Mouse (Mus musculus) layer of hippocampus, adult 9-11 months (tissue): ENCODE data around the gene Ddost.
A peak's percentile ranks its signal among the peaks of the same experiment; 100 is the strongest.
"Not testable (repeated sequence)": the region's sequence is repeated elsewhere in the genome, so short reads cannot be mapped to it uniquely, and the experiment has no call there.

Experiments used
- DNase-seq: peaks from one replicate; pipeline ENCODE4 v3.0.0; 2022

Gene Ddost

DNA sequence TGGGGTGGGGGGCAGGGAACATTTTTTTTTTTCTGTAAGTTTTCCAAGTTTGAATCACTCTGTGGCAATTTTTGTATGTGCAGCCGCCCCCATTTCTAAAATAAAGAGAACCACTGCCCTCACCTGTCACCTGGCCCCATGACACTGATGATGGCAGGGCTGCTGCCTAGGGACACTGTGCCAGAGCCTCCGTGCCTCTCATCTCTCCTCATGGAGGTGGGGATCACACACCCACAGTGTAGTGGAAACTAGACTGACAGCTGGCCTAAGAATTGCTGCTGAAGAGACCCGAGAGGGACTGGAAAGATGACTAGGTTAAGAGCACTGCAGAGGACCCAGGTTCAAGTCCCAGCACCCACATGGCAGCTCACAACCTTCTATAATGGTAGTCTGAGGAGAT is 7.6 kb downstream of the Ddost start:
- no peak for DNase-seq

DNA sequence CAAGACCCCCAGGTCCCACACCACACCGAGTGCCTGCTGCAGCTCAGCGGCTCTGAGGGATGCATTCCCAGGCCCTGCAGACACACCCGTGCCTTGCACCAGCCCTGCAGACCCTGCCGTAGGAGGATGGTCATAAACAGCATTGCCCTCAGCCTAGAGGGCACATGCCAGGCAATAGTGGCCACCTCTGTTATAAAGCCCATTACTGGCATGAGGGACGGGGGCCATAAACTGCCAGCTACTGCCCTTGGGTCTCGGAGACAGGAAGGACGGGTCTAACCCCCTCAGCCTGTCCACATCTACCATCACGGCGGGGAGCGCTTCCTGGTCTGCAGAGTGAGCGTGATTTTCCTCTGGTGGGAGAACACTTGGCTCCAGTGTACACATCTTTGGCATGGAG is 8.5 kb downstream of the Ddost start:
- DNase-seq = no peak

GRCm38 (mm10) chr4:138313795-138314194 is 9.3 kb downstream of the Ddost start:
- no peak for DNase-seq

GRCm38 (mm10) chr4:138315781-138316180 is 11.3 kb downstream of the Ddost start:
- no peak for DNase-seq

DNA sequence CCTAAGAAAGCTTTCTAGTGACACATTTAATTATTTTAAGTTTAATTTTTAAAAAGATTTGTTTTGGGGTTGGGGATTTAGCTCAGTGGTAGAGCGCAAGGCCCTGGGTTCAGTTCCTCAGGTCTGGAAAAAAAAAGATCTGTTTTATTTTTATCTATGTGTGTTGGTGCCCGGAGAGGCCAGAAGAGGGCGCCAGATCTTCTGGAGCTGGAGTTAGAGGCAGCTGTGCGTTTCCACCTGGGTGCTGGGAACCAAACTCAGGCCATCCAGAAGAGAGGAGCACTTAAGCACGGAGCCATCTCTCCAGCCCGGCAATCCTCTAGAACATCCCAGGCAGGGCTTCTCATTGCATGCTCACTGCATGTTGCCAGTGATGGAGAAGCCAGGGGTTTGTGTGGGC is 11.8 kb downstream of the Ddost start:
- no peak for DNase-seq

- DNase-seq = no peak
Observed at GRCm38 (mm10) chr4:138318509-138319266, 14.2 kb downstream of the Ddost start.

- peak; percentile 76 for DNase-seq
Observed at GRCm38 (mm10) chr4:138319508-138319907, 15.0 kb downstream of the Ddost start.

DNA sequence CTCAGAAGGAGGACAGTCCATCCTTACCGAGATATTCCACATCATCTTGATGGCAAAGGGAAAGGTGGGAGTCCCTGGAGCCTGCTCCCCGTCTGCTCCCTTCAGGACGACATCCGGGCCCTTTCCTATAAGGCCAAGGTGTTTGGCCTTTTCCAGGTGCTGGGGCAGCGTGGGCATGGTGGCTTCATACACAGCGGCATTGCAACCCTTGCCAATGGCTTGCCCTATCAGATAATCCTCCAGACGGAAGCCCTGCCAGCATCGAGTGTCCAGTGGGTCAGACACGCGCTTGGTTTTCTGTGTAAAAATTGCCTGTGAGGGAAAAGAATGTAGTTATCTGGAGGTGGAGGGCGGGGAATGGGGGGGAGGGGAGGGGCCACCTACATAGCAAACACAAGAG is 16.2 kb downstream of the Ddost start:
- no peak for DNase-seq

GRCm38 (mm10) chr4:138321488-138321887 is 17.0 kb downstream of the Ddost start:
- no peak for DNase-seq

DNA sequence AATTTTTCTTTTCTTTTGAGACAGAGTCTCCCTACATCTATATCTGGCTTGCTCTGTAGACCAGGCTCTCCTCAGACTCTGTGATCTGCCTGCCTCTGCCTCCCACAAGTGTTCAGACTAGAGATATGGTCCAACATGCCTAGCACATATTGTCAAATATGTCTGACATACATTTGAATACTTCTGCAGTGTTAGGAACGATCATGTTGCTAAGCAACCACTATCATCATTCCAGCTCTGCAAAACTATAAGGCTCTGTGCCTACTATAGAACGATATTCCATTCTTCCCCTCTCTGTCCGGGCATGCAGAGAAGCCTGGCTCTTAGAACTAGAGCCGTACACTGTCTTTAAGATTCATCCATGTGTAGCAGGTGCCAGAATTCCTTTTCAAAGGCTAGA is 18.2 kb downstream of the Ddost start:
- DNase-seq = no peak

DNA sequence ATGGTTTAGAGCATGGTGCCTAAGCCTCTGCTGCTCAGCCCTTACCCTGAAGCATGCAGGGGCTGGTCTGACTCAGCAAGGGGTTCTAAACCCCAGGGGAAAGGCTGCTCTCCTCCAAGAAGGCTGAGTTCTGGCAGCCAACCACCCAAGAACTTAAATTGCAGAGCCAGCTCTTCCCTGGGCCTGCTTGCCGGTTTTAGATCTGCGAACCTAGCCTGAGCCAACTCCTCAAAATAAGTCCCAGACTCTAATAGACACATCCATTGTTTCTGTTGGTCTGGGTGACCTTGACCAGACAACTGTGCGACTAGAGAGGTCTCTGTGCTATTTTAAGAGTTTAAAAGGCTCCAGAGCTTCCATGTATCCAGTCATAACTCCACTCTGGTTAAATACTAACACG is 19.2 kb downstream of the Ddost start:
- no peak for DNase-seq

GRCm38 (mm10) chr4:138324451-138324850 is 19.9 kb downstream of the Ddost start:
- DNase-seq = no peak

DNA sequence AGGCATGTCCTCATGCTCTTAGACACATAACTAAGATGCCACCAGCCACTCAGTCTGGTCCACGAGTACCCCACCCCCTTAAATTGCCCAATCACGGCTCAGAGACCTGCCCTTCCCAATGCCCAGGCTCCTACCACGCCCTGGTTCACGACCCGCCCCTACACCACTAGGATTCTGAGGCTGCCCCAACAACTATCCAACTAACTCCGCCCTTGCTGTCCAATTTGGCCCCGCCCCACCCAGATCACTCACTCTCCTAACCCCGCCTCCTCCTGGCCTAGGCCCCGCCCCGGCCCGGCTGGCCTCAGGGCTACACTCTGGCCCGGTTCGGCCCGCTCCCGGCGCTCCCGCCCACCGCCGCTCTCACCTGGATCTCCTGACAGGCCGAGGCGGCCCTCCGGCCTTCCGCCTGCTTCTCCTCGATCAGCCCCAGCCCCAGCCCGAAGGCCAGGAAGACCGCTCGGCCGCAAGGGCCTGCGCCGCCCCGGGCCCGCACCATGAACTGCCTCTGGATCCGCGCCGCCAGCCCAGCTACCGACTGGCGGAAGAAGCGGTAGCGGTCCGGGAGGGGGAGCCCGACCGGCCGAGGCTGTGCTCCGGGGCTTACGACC is 21.0 kb downstream of the Ddost start:
- DNase-seq = peak; percentile 95

GRCm38 (mm10) chr4:138326077-138326695 is 21.7 kb downstream of the Ddost start, which contains the start of gene Pink1:
Pink1 (minus strand) TSS chr4:138326307.
- DNase-seq = peak; percentile 90

DNA sequence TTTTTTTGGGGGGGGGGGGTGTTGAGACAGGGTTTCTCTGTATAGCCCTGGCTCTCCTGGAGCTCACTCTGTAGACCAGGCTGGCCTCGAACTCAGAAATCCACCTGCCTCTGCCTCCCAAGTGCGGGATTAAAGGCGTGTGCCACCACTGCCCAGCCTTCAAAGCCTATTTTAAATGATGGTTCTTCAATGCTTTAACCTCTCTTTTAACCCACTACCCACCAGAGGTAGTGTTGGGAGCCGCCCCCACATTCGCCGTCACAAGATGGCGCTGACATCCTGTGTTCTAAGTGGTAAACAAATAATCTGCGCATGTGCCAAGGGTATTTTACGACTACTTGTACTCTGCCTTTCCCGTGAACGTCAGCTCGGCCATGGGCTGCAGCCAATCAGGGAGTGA is 22.6 kb downstream of the Ddost start:
- not testable (repeated sequence) for DNase-seq

GRCm38 (mm10) chr4:138327891-138328470 is 23.5 kb downstream of the Ddost start:
- DNase-seq = no peak

- DNase-seq = no peak
Observed at GRCm38 (mm10) chr4:138330264-138330671, 25.7 kb downstream of the Ddost start.

DNA sequence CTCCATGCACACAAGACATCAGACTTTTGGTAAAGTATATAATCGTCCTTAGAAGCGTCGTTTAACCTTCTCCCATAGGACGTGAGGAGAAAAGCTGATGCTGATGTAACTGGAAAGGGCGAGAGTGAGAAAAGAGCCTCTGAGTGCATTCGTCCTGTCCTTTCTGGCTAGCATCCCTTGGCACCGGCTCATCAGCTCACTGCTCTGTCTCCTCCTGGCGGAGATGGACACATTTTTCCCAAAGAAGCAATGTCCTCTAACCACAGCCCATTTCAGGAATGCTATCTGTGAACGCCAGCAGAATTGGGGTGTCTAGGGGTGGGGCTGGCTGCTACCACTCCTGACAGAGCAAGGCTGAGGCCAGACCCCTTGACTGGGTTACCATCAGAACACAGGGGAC is 27.1 kb downstream of the Ddost start:
- DNase-seq = no peak

DNA sequence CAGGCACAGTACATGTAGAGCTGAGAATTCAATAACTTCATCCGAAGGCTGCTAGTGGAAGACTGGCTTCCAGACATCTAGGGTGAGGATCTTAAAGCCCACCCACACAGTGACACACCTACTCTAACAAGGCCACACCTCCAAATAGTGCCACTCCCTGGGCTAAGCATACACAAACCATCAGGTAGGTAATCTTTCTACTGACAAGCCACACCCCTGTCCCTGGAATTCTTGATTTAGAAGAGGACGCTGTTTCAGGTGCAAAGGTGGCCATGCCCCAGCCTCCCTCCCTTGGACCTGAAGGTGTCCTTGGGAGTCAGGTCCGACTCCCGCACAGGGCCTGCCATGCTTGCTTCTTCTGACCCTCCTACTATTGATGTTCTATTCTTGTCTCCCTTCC is 28.6 kb downstream of the Ddost start:
- DNase-seq = no peak

DNA sequence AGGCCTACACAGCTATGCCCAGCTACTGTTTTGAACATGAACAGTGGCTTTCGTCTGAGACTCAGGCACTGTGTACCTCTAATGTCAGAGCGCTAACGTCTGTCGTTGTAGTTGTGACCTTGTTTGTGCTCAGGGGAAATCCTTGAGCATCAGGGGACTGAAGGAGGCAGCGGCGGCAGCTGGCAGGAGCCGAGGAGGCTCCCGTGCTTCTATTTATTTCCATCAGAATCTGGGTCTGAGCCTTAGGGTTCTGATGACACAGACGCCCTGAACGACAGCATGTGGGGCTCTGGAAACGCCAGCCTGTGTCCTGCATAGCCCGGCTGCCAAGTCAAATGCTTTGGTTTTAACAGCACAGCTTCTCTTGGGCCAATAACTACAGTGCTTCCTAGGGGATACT is 30.5 kb downstream of the Ddost start:
- no peak for DNase-seq

- no peak for DNase-seq
Observed at GRCm38 (mm10) chr4:138335648-138336047, 31.1 kb downstream of the Ddost start.

DNA sequence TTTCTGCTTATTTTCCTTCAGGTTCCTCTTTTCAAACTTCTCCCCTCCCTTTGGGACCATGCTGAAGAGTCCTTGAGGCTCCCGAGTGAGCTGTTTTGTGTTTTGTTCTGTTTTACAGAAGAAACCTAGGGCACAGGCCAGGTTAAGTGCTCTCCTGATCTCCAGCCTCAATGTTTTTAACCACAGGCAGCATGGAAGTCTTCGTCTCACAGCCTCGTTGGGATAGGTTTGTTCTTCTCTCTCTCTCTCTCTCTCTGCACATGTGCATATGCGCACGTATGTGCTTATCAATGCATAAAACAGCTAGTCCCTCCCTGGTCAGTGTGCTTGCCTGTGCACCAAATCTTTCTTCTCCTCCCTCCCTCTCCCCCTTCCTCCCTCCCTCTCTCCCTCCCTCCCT is 32.3 kb downstream of the Ddost start:
- no peak for DNase-seq

DNA sequence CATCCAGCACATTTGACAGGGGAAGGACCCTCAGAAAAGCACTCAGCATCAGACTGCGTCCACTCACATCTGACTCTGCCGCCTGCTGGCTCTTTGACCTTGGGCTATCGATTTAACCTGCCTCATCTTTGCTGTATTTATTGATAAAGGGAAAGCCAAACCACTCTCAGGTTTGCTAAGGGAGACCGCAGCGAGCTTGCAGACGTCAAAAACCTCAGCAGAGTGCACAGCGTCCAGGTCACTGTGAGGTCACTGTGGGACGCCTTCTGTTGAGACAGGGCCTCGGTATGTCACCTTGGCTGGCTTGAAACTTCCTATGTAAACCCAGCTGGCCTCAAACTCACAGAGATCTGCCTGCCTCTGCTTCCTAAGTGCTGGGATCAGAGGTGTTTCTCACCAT is 32.8 kb downstream of the Ddost start:
- DNase-seq = no peak

GRCm38 (mm10) chr4:138339963-138340362 is 35.4 kb downstream of the Ddost start:
- DNase-seq = no peak
